Mouse (Mus musculus) thymus, adult 2 months (tissue): ENCODE data around the gene Hsf2bp.

Experiments used
- CTCF ChIP-seq: fragments of 200-500 bp; IDR thresholded peaks from 2 replicates; pipeline ENCODE4 v1.5.1; 2012; ENCODE audit warnings: mild to moderate bottlenecking, control low read depth, low read length, moderate library complexity, borderline replicate concordance; ENCODE audit not compliant: control insufficient read depth, poor library complexity, insufficient read depth; ENCODE audit errors: extremely low read depth
- POLR2A ChIP-seq: fragments of 200-500 bp; IDR thresholded peaks from 2 replicates; pipeline ENCODE4 v1.6.1; 2012; ENCODE audit warnings: mild to moderate bottlenecking, low read length, control low read depth, moderate library complexity; ENCODE audit not compliant: control insufficient read depth, poor library complexity, insufficient read depth; ENCODE audit errors: extremely low read depth

DNA sequence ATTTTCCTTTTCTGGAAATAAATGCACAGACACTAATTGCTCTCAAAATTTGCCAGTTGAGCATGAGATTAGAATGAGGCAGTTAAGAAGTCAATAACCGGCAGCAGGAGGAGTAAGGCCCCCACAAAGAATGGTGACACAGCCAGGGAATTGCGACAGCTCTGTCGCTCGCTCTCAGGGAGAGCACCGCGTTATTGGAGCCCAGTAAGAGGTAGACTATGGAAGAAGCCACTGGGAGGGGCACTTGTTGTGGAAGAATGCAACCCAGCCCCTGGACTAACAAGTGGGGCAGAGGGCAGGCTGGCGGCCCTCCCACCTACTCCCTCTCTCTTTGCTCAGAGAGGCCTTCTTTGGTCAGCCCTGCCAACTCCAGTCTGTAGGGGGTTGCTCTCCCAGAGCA, 4.5 kb downstream of the Hsf2bp start:
- no peak for TF ChIP-seq CTCF
- no peak for TF ChIP-seq POLR2A
